Mouse (Mus musculus): ENCODE results near the gene 1700029P11Rik. TPM values are rescaled to one million over a fixed set of nuclear protein-coding genes. Genes with fewer than 3 reads are reported as not detected.

Gene 1700029P11Rik
- not detected for polyA plus RNA-seq (2014; fragmentation: Illumina TruSeq; extraction: RNeasy Lipid Tissue Mini Kit (QIAGEN cat#74804); ENCODE audit: low read depth, low replicate concordance)

GRCm38 (mm10) chr15:81980321-81980720 is at the start of gene 1700029P11Rik:
TSS of gene 1700029P11Rik (plus strand) at chr15:81980540.

GRCm38 (mm10) chr15:81936679-81937078 is 43.7 kb upstream of the 1700029P11Rik start, which contains the start of gene Csdc2:
TSS of gene Csdc2 (plus strand) at chr15:81936759.

GRCm38 (mm10) chr15:81960171-81961077 is 19.9 kb upstream of the 1700029P11Rik start, which contains the start of gene Pmm1:
TSS of gene Pmm1 (minus strand) at chr15:81960930.

GRCm38 (mm10) chr15:81987646-81988045 is 7.3 kb downstream of the 1700029P11Rik start, which contains the start of gene Xrcc6:
TSS of gene Xrcc6 (plus strand) at chr15:81987835.

Other genes with a start within 250 kb of the 1700029P11Rik start
- gene Zc3h7b, start 235.5 kb upstream of the 1700029P11Rik start, polyA plus RNA-seq (2014; fragmentation: Illumina TruSeq; extraction: RNeasy Lipid Tissue Mini Kit (QIAGEN cat#74804); ENCODE audit: low read depth, low replicate concordance) = 5.0 TPM
- 5.5 TPM for gene Rangap1, start 235.0 kb upstream of the 1700029P11Rik start, polyA plus RNA-seq (2014; fragmentation: Illumina TruSeq; extraction: RNeasy Lipid Tissue Mini Kit (QIAGEN cat#74804); ENCODE audit: low read depth, low replicate concordance)
- gene Tef, start 178.1 kb upstream of the 1700029P11Rik start, polyA plus RNA-seq (2014; fragmentation: Illumina TruSeq; extraction: RNeasy Lipid Tissue Mini Kit (QIAGEN cat#74804); ENCODE audit: low read depth, low replicate concordance) = 22.9 TPM
- 7.5 TPM for gene Tob2, start 121.7 kb upstream of the 1700029P11Rik start, polyA plus RNA-seq (2014; fragmentation: Illumina TruSeq; extraction: RNeasy Lipid Tissue Mini Kit (QIAGEN cat#74804); ENCODE audit: low read depth, low replicate concordance)
- 15.0 TPM for gene Phf5a, start 108.6 kb upstream of the 1700029P11Rik start, polyA plus RNA-seq (2014; fragmentation: Illumina TruSeq; extraction: RNeasy Lipid Tissue Mini Kit (QIAGEN cat#74804); ENCODE audit: low read depth, low replicate concordance)
- 36.3 TPM for gene Aco2, start 108.2 kb upstream of the 1700029P11Rik start, polyA plus RNA-seq (2014; fragmentation: Illumina TruSeq; extraction: RNeasy Lipid Tissue Mini Kit (QIAGEN cat#74804); ENCODE audit: low read depth, low replicate concordance)
- 0.64 TPM for gene Polr3h, start 54.3 kb upstream of the 1700029P11Rik start, polyA plus RNA-seq (2014; fragmentation: Illumina TruSeq; extraction: RNeasy Lipid Tissue Mini Kit (QIAGEN cat#74804); ENCODE audit: low read depth, low replicate concordance)
- gene Csdc2, start 43.8 kb upstream of the 1700029P11Rik start, polyA plus RNA-seq (2014; fragmentation: Illumina TruSeq; extraction: RNeasy Lipid Tissue Mini Kit (QIAGEN cat#74804); ENCODE audit: low read depth, low replicate concordance) = not detected
- not detected for gene Pmm1, start 19.6 kb upstream of the 1700029P11Rik start, polyA plus RNA-seq (2014; fragmentation: Illumina TruSeq; extraction: RNeasy Lipid Tissue Mini Kit (QIAGEN cat#74804); ENCODE audit: low read depth, low replicate concordance)
- 50.5 TPM for gene Xrcc6, start 7.3 kb downstream of the 1700029P11Rik start, polyA plus RNA-seq (2014; fragmentation: Illumina TruSeq; extraction: RNeasy Lipid Tissue Mini Kit (QIAGEN cat#74804); ENCODE audit: low read depth, low replicate concordance)
- 14.6 TPM for gene Desi1, start 53.3 kb downstream of the 1700029P11Rik start, polyA plus RNA-seq (2014; fragmentation: Illumina TruSeq; extraction: RNeasy Lipid Tissue Mini Kit (QIAGEN cat#74804); ENCODE audit: low read depth, low replicate concordance)
- gene Snu13, start 67.1 kb downstream of the 1700029P11Rik start, polyA plus RNA-seq (2014; fragmentation: Illumina TruSeq; extraction: RNeasy Lipid Tissue Mini Kit (QIAGEN cat#74804); ENCODE audit: low read depth, low replicate concordance) = 117 TPM
- gene 4930407I10Rik, start 78.6 kb downstream of the 1700029P11Rik start, polyA plus RNA-seq (2014; fragmentation: Illumina TruSeq; extraction: RNeasy Lipid Tissue Mini Kit (QIAGEN cat#74804); ENCODE audit: low read depth, low replicate concordance) = not detected
- not detected for gene Mei1, start 89.5 kb downstream of the 1700029P11Rik start, polyA plus RNA-seq (2014; fragmentation: Illumina TruSeq; extraction: RNeasy Lipid Tissue Mini Kit (QIAGEN cat#74804); ENCODE audit: low read depth, low replicate concordance)
- 1.1 TPM for gene Ccdc134, start 147.4 kb downstream of the 1700029P11Rik start, polyA plus RNA-seq (2014; fragmentation: Illumina TruSeq; extraction: RNeasy Lipid Tissue Mini Kit (QIAGEN cat#74804); ENCODE audit: low read depth, low replicate concordance)
- gene Srebf2, start 166.6 kb downstream of the 1700029P11Rik start, polyA plus RNA-seq (2014; fragmentation: Illumina TruSeq; extraction: RNeasy Lipid Tissue Mini Kit (QIAGEN cat#74804); ENCODE audit: low read depth, low replicate concordance) = 7.5 TPM
- not detected for gene Shisa8, start 232.3 kb downstream of the 1700029P11Rik start, polyA plus RNA-seq (2014; fragmentation: Illumina TruSeq; extraction: RNeasy Lipid Tissue Mini Kit (QIAGEN cat#74804); ENCODE audit: low read depth, low replicate concordance)
- not detected for gene Tnfrsf13c, start 243.8 kb downstream of the 1700029P11Rik start, polyA plus RNA-seq (2014; fragmentation: Illumina TruSeq; extraction: RNeasy Lipid Tissue Mini Kit (QIAGEN cat#74804); ENCODE audit: low read depth, low replicate concordance)

All from liver, adult 10 weeks (tissue).